In genomic region chr5:33816008-33816725, GRCm38 (mm10) we compare ENCODE assay signal across 27 mouse cellular contexts. TPM values are rescaled to one million over a fixed set of nuclear protein-coding genes. Genes with fewer than 3 reads are reported as not detected.
A peak's percentile ranks its signal among the peaks of the same experiment; 100 is the strongest.
DNase-seq lines count a peak whose midpoint lies in the region; ATAC-seq and TF ChIP-seq lines count a peak whose summit lies in the region.
"Had no signal": no experiment of that assay in that cellular context is flagged by ENCODE, and none has a peak within 500 bp of the region (broad histone marks: within the 10 kb centered on the region; RNA-seq: fewer than 3 reads in every experiment).

No protein-coding gene starts in this region.

- no peak for ATAC-seq in liver, postnatal 0 days
- ATAC-seq in intestine, embryonic 15.5 days: peak; percentile 59
- ATAC-seq in stomach, postnatal 0 days (ENCODE audit: low FRiP score, low TSS enrichment): no peak
- ATAC-seq: forebrain, embryonic 16.5 days; hindbrain, postnatal 0 days had no signal

- TF ChIP-seq RAD21 in MEL (IDR thresholded peaks at IDR 0.05; ENCODE audit: low read depth, low read length): no peak

- TF ChIP-seq EP300 in liver, postnatal 0 days (IDR thresholded peaks at IDR 0.05; ENCODE audit: low read depth): no peak
- peak; percentile 50 to 55; a peak in 3 of 4 replicates for TF ChIP-seq EP300 in MEL (IDR thresholded peaks at IDR 0.05; ENCODE audit: low read depth in 1 of 2, low read length in 2 of 2)
- no peak for TF ChIP-seq EP300 in stomach, postnatal 0 days (optimal IDR thresholded peaks at IDR 0.05)

- no peak for TF ChIP-seq POLR2A in liver, adult 2 months (IDR thresholded peaks at IDR 0.05; ENCODE audit: extremely low read depth, insufficient read depth, low read length)
- TF ChIP-seq POLR2A in MEL (IDR thresholded peaks at IDR 0.05; ENCODE audit: control insufficient read depth in 1 of 2, insufficient read depth in 1 of 2, low read depth in 1 of 2, low read length in 2 of 2, poor library complexity in 1 of 2): 0 out of 4 replicates have a peak, but pooled peaks of 1 of the 2 experiments have one; percentile 16

- peaks cover 2% of the 10 kb centered on the region; the same call in 1 of the 2 replicates for H3K4me1 ChIP-seq in liver, adult 2 months (ENCODE audit: control insufficient read depth, insufficient read depth, low read length)
- peaks cover 13% of the 10 kb centered on the region for H3K4me1 ChIP-seq in liver, postnatal 0 days (ENCODE audit: insufficient read depth)
- H3K4me1 ChIP-seq in MEL (ENCODE audit: control insufficient read depth in 1 of 2, insufficient read depth in 2 of 2, low read length in 2 of 2): peaks cover 8 to 24% of the 10 kb centered on the region in 2 experiments
- peaks cover 16% of the 10 kb centered on the region for H3K4me1 ChIP-seq in intestine, embryonic 15.5 days (replicated peaks)
- H3K4me1 ChIP-seq in stomach, postnatal 0 days (replicated peaks; ENCODE audit: control insufficient read depth, insufficient read depth): no peaks in the 10 kb centered on the region

- no peak overlapping the region for H3K9ac ChIP-seq in liver, adult 2 months (ENCODE audit: low read depth, low read length)
- no peak overlapping the region for H3K9ac ChIP-seq in liver, postnatal 0 days (replicated peaks)
- H3K9ac ChIP-seq in MEL (ENCODE audit: control insufficient read depth, low read depth, low read length, poor library complexity, severe bottlenecking): peak overlapping the region; percentile 5; the same call in 1 of the 2 replicates
- no peak overlapping the region for H3K9ac ChIP-seq in intestine, embryonic 15.5 days
- no peak overlapping the region for H3K9ac ChIP-seq in stomach, postnatal 0 days (ENCODE audit: low read length)
- H3K9ac ChIP-seq: limb, embryonic 15.5 days; midbrain, embryonic 12.5 days; neural tube, embryonic 12.5 days had no signal

- no peak for TF ChIP-seq CTCF in liver, adult 2 months (IDR thresholded peaks at IDR 0.05; ENCODE audit: low read depth, low read length)
- no peak for TF ChIP-seq CTCF in liver, postnatal 0 days (IDR thresholded peaks at IDR 0.05; ENCODE audit: low read depth)
- TF ChIP-seq CTCF in MEL (IDR thresholded peaks at IDR 0.05 in 2 of 3, conservative IDR thresholded peaks at IDR 0.05 in 1 of 3; ENCODE audit: control insufficient read depth in 1 of 3, insufficient read depth in 1 of 3, low read depth in 2 of 3, low read length in 3 of 3, poor library complexity in 1 of 3, severe bottlenecking in 1 of 3): no peak
- no peak for TF ChIP-seq CTCF in stomach, postnatal 0 days (IDR thresholded peaks at IDR 0.05; ENCODE audit: low read depth)
- TF ChIP-seq CTCF in gastrocnemius, adult 2 months (IDR thresholded peaks at IDR 0.05): no peak

- WGBS in liver, adult 2 months: 80% methylated on average over 6 of the region's 6 CpGs
- 60% methylated on average over 6 of the region's 6 CpGs for WGBS in liver, postnatal 0 days (ENCODE audit: insufficient replicate concordance)
- WGBS in intestine, embryonic 15.5 days: 52% methylated on average over 6 of the region's 6 CpGs
- 53% methylated on average over 6 of the region's 6 CpGs for WGBS in stomach, postnatal 0 days

- H3K9me3 ChIP-seq in liver, postnatal 0 days (ENCODE audit: low read length): no peaks in the 10 kb centered on the region
- no peaks in the 10 kb centered on the region for H3K9me3 ChIP-seq in MEL (replicated peaks; ENCODE audit: insufficient read depth, low read length)
- no peaks in the 10 kb centered on the region for H3K9me3 ChIP-seq in intestine, embryonic 15.5 days
- no peaks in the 10 kb centered on the region for H3K9me3 ChIP-seq in stomach, postnatal 0 days (ENCODE audit: control insufficient read depth, low read length)
- H3K9me3 ChIP-seq: limb, embryonic 10.5 days; limb, embryonic 15.5 days; midbrain, embryonic 12.5 days; neural tube, embryonic 12.5 days had no signal

- no peaks in the 10 kb centered on the region for H3K36me3 ChIP-seq in liver, adult 2 months (ENCODE audit: control insufficient read depth, insufficient read depth, low read length)
- H3K36me3 ChIP-seq in liver, postnatal 0 days (replicated peaks; ENCODE audit: insufficient read depth, low read length): no peaks in the 10 kb centered on the region
- peaks cover 0 to 20% of the 10 kb centered on the region in 2 experiments; a peak in 2 of 4 replicates for H3K36me3 ChIP-seq in MEL (ENCODE audit: control insufficient read depth in 1 of 2, insufficient read depth in 2 of 2, low read length in 2 of 2)
- H3K36me3 ChIP-seq in intestine, embryonic 15.5 days: no peaks in the 10 kb centered on the region
- H3K36me3 ChIP-seq in stomach, postnatal 0 days (ENCODE audit: control insufficient read depth, insufficient read depth, low read length): no peaks in the 10 kb centered on the region
- H3K36me3 ChIP-seq: limb, embryonic 10.5 days; limb, embryonic 15.5 days; midbrain, embryonic 12.5 days; neural tube, embryonic 12.5 days had no signal

- no peaks in the 10 kb centered on the region for H3K79me2 ChIP-seq in liver, adult 2 months (ENCODE audit: control insufficient read depth, insufficient read depth, low read length)
- H3K79me2 ChIP-seq in MEL (ENCODE audit: control insufficient read depth, insufficient read depth, low read length, poor library complexity): peaks cover 12% of the 10 kb centered on the region

- H3K27me3 ChIP-seq in liver, adult 2 months (ENCODE audit: control insufficient read depth, insufficient read depth, low read length): no peaks in the 10 kb centered on the region
- no peaks in the 10 kb centered on the region for H3K27me3 ChIP-seq in liver, postnatal 0 days (ENCODE audit: insufficient read depth, low read length)
- no peaks in the 10 kb centered on the region for H3K27me3 ChIP-seq in MEL (ENCODE audit: control insufficient read depth in 1 of 2, insufficient read depth in 2 of 2, low read length in 2 of 2)
- H3K27me3 ChIP-seq in intestine, embryonic 15.5 days (replicated peaks): no peaks in the 10 kb centered on the region
- H3K27me3 ChIP-seq in stomach, postnatal 0 days (ENCODE audit: control insufficient read depth, insufficient read depth, low read length): no peaks in the 10 kb centered on the region
- H3K27me3 ChIP-seq: limb, embryonic 15.5 days; midbrain, embryonic 12.5 days; neural tube, embryonic 12.5 days had no signal

- no peak overlapping the region for H3K27ac ChIP-seq in liver, adult 2 months (replicated peaks; ENCODE audit: insufficient read depth, low read depth, low read length)
- H3K27ac ChIP-seq in liver, postnatal 0 days (ENCODE audit: low read depth): no peak overlapping the region
- H3K27ac ChIP-seq in MEL (ENCODE audit: control insufficient read depth, low read depth, low read length): no peak overlapping the region
- peak overlapping the region; percentile 48 for H3K27ac ChIP-seq in intestine, embryonic 15.5 days
- no peak overlapping the region for H3K27ac ChIP-seq in stomach, postnatal 0 days (replicated peaks)
- no peak overlapping the region for H3K27ac ChIP-seq in gastrocnemius, adult 2 months
- H3K27ac ChIP-seq: hindbrain, postnatal 0 days; kidney, postnatal 0 days; limb, embryonic 10.5 days; limb, embryonic 15.5 days; midbrain, embryonic 12.5 days; neural tube, embryonic 12.5 days had no signal

- H3K4me3 ChIP-seq in liver, adult 2 months (ENCODE audit: insufficient read depth, low read depth, low read length): no peak overlapping the region
- no peak overlapping the region for H3K4me3 ChIP-seq in liver, postnatal 0 days (ENCODE audit: low read depth, low read length)
- H3K4me3 ChIP-seq in MEL (ENCODE audit: control insufficient read depth in 1 of 2, insufficient read depth in 1 of 2, low read depth in 2 of 2, low read length in 2 of 2): no peak overlapping the region
- H3K4me3 ChIP-seq in intestine, embryonic 15.5 days (replicated peaks): no peak overlapping the region
- H3K4me3 ChIP-seq in stomach, postnatal 0 days (ENCODE audit: low read depth, low read length): no peak overlapping the region
- no peak overlapping the region for H3K4me3 ChIP-seq in gastrocnemius, adult 2 months
- H3K4me3 ChIP-seq: erythroblast, embryonic 14.5 days; limb, embryonic 10.5 days; limb, embryonic 15.5 days; midbrain, embryonic 12.5 days; myocyte; neural tube, embryonic 12.5 days had no signal

- intact Hi-C loops in gastrocnemius, adult 2 months (cut with DNase I): no loop called here

- DNase-seq in liver, adult 2 months (ENCODE audit: extremely low read depth, low read depth, low spot score): peak; percentile 19
- no peak for DNase-seq in liver, postnatal 0 days
- DNase-seq in MEL (ENCODE audit: low read depth, low spot score): peak; percentile 72
- peak; percentile 27 for DNase-seq in stomach, postnatal 0 days (ENCODE audit: low spot score)
- DNase-seq in layer of hippocampus, postnatal 36 days: no peak
- no peak for DNase-seq in gastrocnemius, adult 2 months
- DNase-seq in adrenal gland, postnatal 36 days: no peak
- DNase-seq: adrenal gland, postnatal 14 days; cerebellum, adult 11-12 months; cerebellum, postnatal 10 days; gastrocnemius, postnatal 10 days; kidney, adult 2 months; kidney, postnatal 4 days; lung, adult 2 months; lung, postnatal 10 days; right cerebral cortex, adult 18-20 months; spleen, adult 18-20 months had no signal

- no peak overlapping the region for H3K4me2 ChIP-seq in liver, postnatal 0 days (ENCODE audit: low read depth, low read length)
- H3K4me2 ChIP-seq in intestine, embryonic 15.5 days (replicated peaks): no peak overlapping the region
- H3K4me2 ChIP-seq in stomach, postnatal 0 days (replicated peaks; ENCODE audit: low read depth): no peak overlapping the region
- H3K4me2 ChIP-seq: limb, embryonic 15.5 days; midbrain, embryonic 12.5 days; neural tube, embryonic 12.5 days had no signal

RNA-seq across cellular contexts. Expression of gene Nsd2, which starts 4.4 kb away (rescaled TPM):
- total RNA-seq in liver, adult 2 months (2014; rRNA removed): 8.8 and 9.3 TPM in 2 replicates
- 2.5 and 2.6 TPM in 2 replicates for polyA plus RNA-seq in liver, adult 2 months (2012; rRNA removed)
- 8.0 and 13.9 TPM in 2 replicates for polyA plus RNA-seq in liver, postnatal 0 days (2015; fragmentation: Nextera tagmentation; extraction: Ambion mirVana)
- total RNA-seq in MEL (2012; rRNA removed): 82.5 and 102 TPM in 2 replicates
- polyA plus RNA-seq in MEL (2012; ENCODE audit: insufficient read depth in 1 of 2, insufficient read length in 2 of 2, low read depth in 1 of 2, low replicate concordance in 2 of 2, missing spikeins in 1 of 2): 100 to 1,000 TPM; 116 to 233 TPM
- polyA plus RNA-seq in intestine, embryonic 15.5 days (2015; fragmentation: Nextera tagmentation; extraction: Ambion mirVana): 38.8 and 41.3 TPM in 2 replicates
- polyA plus RNA-seq in stomach, postnatal 0 days (2015; fragmentation: Nextera tagmentation; extraction: Ambion mirVana): 8.5 and 10.3 TPM in 2 replicates
- total RNA-seq in layer of hippocampus, postnatal 36 days (2021): 100 to 1,000 TPM; 125 to 135 TPM
- 10 to 100 TPM in 1 of 2 experiments, 1 to 10 TPM in 1; 9.7 to 10.6 TPM for total RNA-seq in gastrocnemius, adult 2 months (2021)
- 10 to 100 TPM; 40.9 to 55.2 TPM for total RNA-seq in adrenal gland, postnatal 36 days (2021)

RNA-seq across cellular contexts. Expression of gene Letm1, which starts 33.5 kb away (rescaled TPM):
- total RNA-seq in liver, adult 2 months (2014; rRNA removed): 17.9 and 19.0 TPM in 2 replicates
- polyA plus RNA-seq in liver, adult 2 months (2012; rRNA removed): 48.5 and 66.4 TPM in 2 replicates
- polyA plus RNA-seq in liver, postnatal 0 days (2015; fragmentation: Nextera tagmentation; extraction: Ambion mirVana): 18.6 and 20.0 TPM in 2 replicates
- 50.0 and 59.5 TPM in 2 replicates for total RNA-seq in MEL (2012; rRNA removed)
- polyA plus RNA-seq in MEL (2012; ENCODE audit: insufficient read depth in 1 of 2, insufficient read length in 2 of 2, low read depth in 1 of 2, low replicate concordance in 2 of 2, missing spikeins in 1 of 2): 100 to 1,000 TPM; 119 to 127 TPM
- polyA plus RNA-seq in intestine, embryonic 15.5 days (2015; fragmentation: Nextera tagmentation; extraction: Ambion mirVana): 42.5 and 49.5 TPM in 2 replicates
- 39.5 and 42.6 TPM in 2 replicates for polyA plus RNA-seq in stomach, postnatal 0 days (2015; fragmentation: Nextera tagmentation; extraction: Ambion mirVana)
- 10 to 100 TPM; 94.3 to 95.3 TPM for total RNA-seq in layer of hippocampus, postnatal 36 days (2021)
- 10 to 100 TPM; 70.4 to 95.2 TPM for total RNA-seq in gastrocnemius, adult 2 months (2021)
- total RNA-seq in adrenal gland, postnatal 36 days (2021): 100 to 1,000 TPM; 132 to 134 TPM

Comparison
In these comparisons a context has a peak if more than half of its experiments do, and no peak if none do; other contexts are left out.
1. DNase-seq: peak in liver, adult 2 months (single experiment), MEL (single experiment) and stomach, postnatal 0 days (single experiment); none in liver, postnatal 0 days (single experiment), layer of hippocampus, postnatal 36 days (0 of 2), gastrocnemius, adult 2 months (single experiment) and adrenal gland, postnatal 36 days (0 of 2).